Mouse (Mus musculus) heart, adult 18-20 months (tissue): ENCODE measurements around the gene Zcwpw1. TPM values are rescaled to one million over a fixed set of nuclear protein-coding genes. Genes with fewer than 3 reads are reported as not detected.
A peak's percentile ranks its signal among the peaks of the same experiment; 100 is the strongest.

Experiments used
- DNase-seq, 2 experiments: peaks; one replicate each; pipeline ENCODE4 v3.0.0; 2021 to 2022; ENCODE audit warnings: mixed read lengths in 1 of 2
- total RNA-seq, 2 experiments: library from RNA; stranded (reverse); gene quantifications; 2 replicates each; pipeline ENCODE4 v1.2.3; 2021

Zcwpw1 gene
- total RNA-seq, 2 experiments from 2014 or later = 0.22 to 0.72 TPM

- no peak for DNase-seq
Observed at GRCm38 (mm10) chr5:137755425-137755824, 32.2 kb upstream of the Zcwpw1 start.

DNA sequence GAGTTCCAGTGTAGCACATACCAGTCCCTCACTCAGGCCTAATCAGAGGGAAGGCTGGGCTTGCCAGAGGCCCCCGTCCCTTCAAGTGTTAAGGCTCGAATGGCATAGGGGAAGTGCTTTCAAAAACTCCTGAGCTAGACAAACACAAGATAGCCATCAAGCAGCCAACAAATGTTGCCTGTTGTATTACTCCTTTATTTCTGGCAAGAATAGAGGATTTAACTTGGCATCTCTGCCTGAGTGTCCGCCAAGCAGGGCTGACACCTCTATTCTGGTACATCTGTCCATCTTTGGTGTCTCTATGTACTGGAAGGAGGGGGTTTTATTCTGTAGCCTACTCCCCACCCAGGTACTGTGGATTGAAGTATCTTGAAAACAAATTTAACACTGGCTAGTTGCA, 31.5 kb upstream of the Zcwpw1 start:
- no peak for DNase-seq

GRCm38 (mm10) chr5:137756882-137757661, 30.5 kb upstream of the Zcwpw1 start:
- DNase-seq = peak; percentile 88 to 94

DNA sequence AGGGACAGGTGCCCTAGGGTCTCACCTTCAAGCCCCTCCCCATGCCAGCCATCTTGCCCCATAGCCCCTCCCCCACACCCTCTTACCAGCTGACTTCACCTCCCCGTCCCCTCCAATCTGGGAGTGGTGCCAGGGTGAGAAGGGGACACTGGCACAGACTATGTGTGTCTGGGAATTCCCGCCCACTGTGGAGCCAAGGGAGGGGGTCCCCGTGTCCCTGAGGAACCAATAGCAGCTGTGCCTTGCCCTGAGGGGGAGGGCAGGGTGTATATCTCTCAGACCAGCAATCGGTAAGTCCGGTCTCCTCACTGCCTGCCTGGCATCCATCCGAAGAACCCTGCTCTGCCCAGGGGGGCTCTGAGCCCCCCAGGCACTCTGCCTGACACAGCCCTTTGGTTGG, 29.7 kb upstream of the Zcwpw1 start:
- peak; percentile 58 to 61 for DNase-seq

DNA sequence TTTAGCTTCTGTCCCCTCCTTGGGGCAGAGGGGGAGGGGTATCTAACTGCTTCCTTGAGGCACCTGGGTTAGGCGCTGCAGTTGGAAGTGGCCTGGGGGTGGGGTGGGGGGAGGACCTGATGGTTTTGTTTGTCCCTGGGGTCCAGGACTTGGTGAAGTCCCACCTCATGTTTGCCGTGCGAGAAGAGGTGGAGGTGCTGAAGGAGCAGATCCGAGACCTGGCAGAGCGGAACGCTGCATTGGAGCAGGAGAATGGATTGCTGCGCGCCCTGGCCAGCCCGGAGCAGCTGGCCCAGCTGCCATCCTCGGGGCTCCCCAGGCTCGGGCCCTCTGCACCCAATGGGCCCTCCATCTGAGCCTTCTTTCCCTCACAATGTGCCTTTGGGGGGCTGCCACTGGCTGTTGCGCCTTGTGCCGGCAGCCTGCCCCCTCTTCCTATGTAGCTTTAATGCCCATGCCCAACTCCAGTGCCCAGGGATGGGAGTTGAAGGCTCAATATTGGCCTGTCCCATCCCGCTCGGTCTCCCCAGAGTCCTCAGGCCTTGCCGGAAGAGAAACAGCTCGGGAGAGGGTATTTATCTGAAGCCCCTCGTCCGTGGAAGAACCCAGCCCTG, 28.6 kb upstream of the Zcwpw1 start:
- DNase-seq = no peak

- DNase-seq = peak; percentile 90 to 91
Observed at GRCm38 (mm10) chr5:137759971-137760412, 27.6 kb upstream of the Zcwpw1 start.

- no peak for DNase-seq
Observed at GRCm38 (mm10) chr5:137764609-137765340, 22.8 kb upstream of the Zcwpw1 start.

- DNase-seq = no peak
Observed at GRCm38 (mm10) chr5:137766270-137766669, 21.3 kb upstream of the Zcwpw1 start.

DNA sequence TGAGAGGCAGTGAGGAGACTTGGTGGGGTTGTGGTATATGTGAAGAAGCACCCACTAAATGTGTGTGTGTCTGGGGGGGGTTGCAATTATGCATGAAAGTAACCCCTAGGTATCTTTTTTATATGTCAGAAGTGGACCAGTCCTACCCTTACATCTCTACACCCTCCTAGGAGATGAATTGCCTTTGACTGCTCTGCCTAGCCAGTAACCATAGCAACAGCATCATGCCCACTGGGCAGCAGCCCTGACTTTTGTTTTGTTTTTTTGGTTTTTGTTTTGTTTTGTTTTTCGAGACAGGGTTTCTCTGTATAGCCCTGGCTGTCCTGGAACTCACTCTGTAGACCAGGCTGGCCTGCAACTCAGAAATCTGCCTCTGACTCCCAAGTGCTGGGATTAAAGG, 19.1 kb upstream of the Zcwpw1 start:
- DNase-seq = no peak

GRCm38 (mm10) chr5:137770709-137771108, 16.9 kb upstream of the Zcwpw1 start:
- DNase-seq = peak in 1 of 2 experiments; percentile 60

GRCm38 (mm10) chr5:137772755-137773154, 14.8 kb upstream of the Zcwpw1 start:
- DNase-seq = no peak

DNA sequence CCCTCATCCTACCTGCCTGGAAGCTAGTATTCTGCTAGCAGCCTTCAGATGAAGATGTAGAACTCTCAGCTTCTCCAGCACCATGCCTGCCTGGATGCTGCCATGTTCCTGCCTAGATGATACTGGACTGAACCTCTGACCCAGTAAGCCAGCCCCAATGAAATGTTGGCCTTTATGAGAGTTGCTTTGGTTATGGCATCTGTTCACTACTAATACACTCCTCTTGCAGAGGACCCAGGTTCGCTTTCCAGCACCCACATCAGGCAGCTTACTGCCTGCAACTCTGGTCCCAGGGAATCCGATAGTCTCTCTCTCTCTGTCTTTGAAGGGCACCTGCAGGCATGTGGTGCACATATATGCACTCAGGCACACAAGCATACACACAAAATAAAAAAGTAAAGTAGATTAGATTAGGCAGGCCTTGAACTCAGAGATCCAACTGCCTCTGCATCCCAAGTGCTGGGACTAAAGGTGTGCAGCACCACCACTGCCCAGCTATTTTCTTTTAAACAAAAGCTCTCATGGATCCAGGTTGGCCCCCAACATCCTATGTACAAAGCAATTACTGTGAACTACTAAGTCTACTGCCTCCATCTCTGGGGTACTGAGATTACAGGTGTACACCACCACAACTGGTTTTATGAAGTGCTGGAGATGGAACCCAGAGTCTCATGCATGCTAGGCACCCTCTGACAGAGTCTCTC, 11.9 kb upstream of the Zcwpw1 start:
- DNase-seq = no peak

GRCm38 (mm10) chr5:137776408-137776918, 11.1 kb upstream of the Zcwpw1 start:
- no peak for DNase-seq

DNA sequence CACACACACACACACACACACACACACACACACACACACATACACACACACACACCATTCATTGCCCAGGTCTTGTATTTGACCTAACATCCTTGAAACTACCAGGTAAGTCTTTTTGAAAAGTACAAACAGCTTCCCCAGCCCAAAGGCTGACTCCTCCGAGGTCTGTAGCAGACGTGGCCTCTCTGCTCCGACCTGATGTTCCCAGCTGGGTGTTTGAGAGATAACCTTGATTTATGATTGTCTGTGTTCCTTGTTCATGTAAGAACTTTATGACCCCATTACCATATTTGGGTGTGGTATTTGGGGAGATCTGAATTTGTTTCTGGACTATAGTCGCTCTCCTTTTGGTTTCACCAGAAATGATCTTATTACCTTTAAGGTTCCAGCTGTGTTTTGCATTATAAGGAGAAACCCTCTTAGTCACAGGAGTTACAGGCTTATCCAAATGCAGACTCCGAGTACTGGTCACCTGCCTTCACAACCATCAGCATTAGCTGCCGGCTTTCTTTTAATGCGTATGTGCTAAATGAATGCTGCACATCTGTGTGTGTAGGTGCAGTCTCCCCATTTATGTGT, 10.2 kb upstream of the Zcwpw1 start:
- no peak for DNase-seq

GRCm38 (mm10) chr5:137778635-137779034, 9.0 kb upstream of the Zcwpw1 start, which contains the start of gene Ppp1r35:
Gene Ppp1r35, plus strand, starts transcription at chr5:137778849.
- DNase-seq = peak; percentile 97 to 99

GRCm38 (mm10) chr5:137779053-137779933, 8.3 kb upstream of the Zcwpw1 start:
- DNase-seq = no peak

DNA sequence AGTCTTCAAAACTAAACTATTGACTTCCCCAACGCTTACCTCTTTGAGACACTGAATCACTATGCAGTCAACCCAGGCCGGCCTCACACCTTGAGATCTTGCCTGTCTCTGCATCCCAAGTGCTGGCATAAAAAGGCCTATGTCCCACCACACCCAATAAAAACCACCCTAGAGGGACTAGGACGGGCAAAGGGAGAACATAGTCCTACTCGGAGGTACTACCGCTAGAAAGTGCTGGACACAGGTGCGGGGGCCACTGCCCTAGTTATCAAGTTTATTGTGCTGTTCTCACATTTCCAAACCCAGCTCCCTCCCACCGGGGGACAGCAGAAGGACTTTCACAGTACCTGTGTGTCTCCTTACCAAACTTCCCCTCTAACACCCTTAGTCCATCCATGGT, 5.9 kb upstream of the Zcwpw1 start:
- no peak for DNase-seq

- no peak for DNase-seq
Observed at GRCm38 (mm10) chr5:137782776-137783522, 4.6 kb upstream of the Zcwpw1 start.

- DNase-seq = no peak
Observed at GRCm38 (mm10) chr5:137783901-137784540, 3.6 kb upstream of the Zcwpw1 start.
